Mouse (Mus musculus) thymus, adult 2 months (tissue): ENCODE measurements at regions not wholly inside any gene's neighbourhood (a gene's known extent, or its start where the extent isn't known, plus 50 kb on each side); places are given as distances from the start of the nearest gene placed in this dataset.

ENCODE experiments used
- DNase-seq: peaks from one replicate; pipeline ENCODE4 v3.0.0; 2021
- H3K27ac ChIP-seq: fragments of 200-500 bp; 2 replicates; pipeline ENCODE4 v1.5.1; 2012; ENCODE audit warnings: low read length, control low read depth; ENCODE audit not compliant: control insufficient read depth, insufficient read depth
- H3K27me3 ChIP-seq: fragments of 200-500 bp; 2 replicates; pipeline ENCODE4 v1.6.1; 2012; ENCODE audit warnings: mild to moderate bottlenecking, low read length, moderate library complexity, mixed read lengths; ENCODE audit not compliant: control insufficient read depth, insufficient read depth
- H3K36me3 ChIP-seq: fragments of 200-500 bp; 2 replicates; pipeline ENCODE4 v1.6.1; 2012; ENCODE audit warnings: mild to moderate bottlenecking, low read length, moderate library complexity; ENCODE audit not compliant: control insufficient read depth, insufficient read depth
- H3K4me1 ChIP-seq: fragments of 200-500 bp; replicated peaks from 2 replicates; pipeline ENCODE4 v1.6.1; 2012; ENCODE audit warnings: low read length; ENCODE audit not compliant: control insufficient read depth, insufficient read depth
- H3K4me3 ChIP-seq: fragments of 200-500 bp; 2 replicates; pipeline ENCODE4 v1.5.1; 2012; ENCODE audit warnings: mild to moderate bottlenecking, low read length, control low read depth, moderate library complexity; ENCODE audit not compliant: control insufficient read depth, insufficient read depth
- CTCF ChIP-seq: fragments of 200-500 bp; IDR thresholded peaks from 2 replicates; pipeline ENCODE4 v1.5.1; 2012; ENCODE audit warnings: mild to moderate bottlenecking, control low read depth, low read length, moderate library complexity, borderline replicate concordance; ENCODE audit not compliant: control insufficient read depth, poor library complexity, insufficient read depth; ENCODE audit errors: extremely low read depth
- POLR2A ChIP-seq: fragments of 200-500 bp; IDR thresholded peaks from 2 replicates; pipeline ENCODE4 v1.6.1; 2012; ENCODE audit warnings: mild to moderate bottlenecking, low read length, control low read depth, moderate library complexity; ENCODE audit not compliant: control insufficient read depth, poor library complexity, insufficient read depth; ENCODE audit errors: extremely low read depth
- WGBS: fragments of 180-500 bp; shearing (Covaris S2); methylation state at CpG from one replicate; pipeline ENCODE4 v1.1.7; 2018; 5-methylcytosine and 5-hydroxymethylcytosine counted together

DNA sequence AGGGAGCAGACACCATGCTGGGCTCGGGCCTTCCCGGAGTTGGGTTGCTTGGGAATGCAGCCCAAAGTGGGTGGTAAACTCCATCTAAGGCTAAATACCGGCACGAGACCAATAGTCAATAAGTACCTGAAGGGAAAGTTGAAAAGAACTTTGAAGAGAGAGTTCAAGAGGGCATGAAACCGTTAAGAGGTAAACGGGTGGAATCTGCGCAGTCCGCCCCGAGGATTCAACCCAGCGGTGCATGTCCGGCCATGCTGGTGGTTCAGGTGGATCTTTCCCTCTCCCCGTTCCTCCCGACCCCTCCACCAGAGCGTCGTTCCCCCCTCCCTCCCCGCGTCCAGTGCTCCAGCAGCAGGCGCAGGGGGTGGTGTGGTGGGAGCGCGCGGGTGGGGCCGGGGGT, 179.1 kb upstream of the Arhgef26 start:
- no peaks in the 10 kb centered on the region for H3K27me3 ChIP-seq
- no peak for TF ChIP-seq POLR2A
- TF ChIP-seq CTCF, result no peak
- H3K36me3 ChIP-seq, result no peaks in the 10 kb centered on the region
- WGBS, result 63% methylated on average over 22 of the region's 22 CpGs
- no peaks in the 10 kb centered on the region for H3K4me1 ChIP-seq
- H3K27ac ChIP-seq, result no peak overlapping the region
- peak; percentile 31 for DNase-seq
- H3K4me3 ChIP-seq, result no peak overlapping the region

DNA sequence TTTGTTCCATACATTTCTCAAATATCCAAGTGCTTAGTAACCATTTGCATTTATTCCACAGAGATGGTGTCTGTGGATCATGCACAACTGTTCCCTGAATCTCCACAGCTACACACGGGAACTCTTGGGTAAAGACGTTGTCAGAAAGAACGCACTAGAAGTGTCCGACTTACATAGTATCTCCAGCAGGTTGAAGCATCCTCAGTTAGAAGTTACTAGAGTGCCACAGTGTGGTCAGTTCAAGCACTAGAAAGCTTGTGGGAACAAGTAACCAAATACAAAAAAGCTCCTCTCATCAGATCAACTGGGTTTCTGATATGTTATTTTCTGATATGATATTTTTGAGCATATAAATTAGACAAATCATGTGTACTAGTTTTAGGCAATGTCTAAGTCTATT, 167.5 kb upstream of the Arhgef26 start:
- TF ChIP-seq POLR2A (no peak), CTCF (no peak)
- H3K4me3 ChIP-seq, result no peak overlapping the region
- no peaks in the 10 kb centered on the region for H3K27me3 ChIP-seq
- no peak overlapping the region for H3K27ac ChIP-seq
- H3K36me3 ChIP-seq, result no peaks in the 10 kb centered on the region
- 61% methylated on average over 4 of the region's 4 CpGs for WGBS
- no peak for DNase-seq
- H3K4me1 ChIP-seq, result no peaks in the 10 kb centered on the region

DNA sequence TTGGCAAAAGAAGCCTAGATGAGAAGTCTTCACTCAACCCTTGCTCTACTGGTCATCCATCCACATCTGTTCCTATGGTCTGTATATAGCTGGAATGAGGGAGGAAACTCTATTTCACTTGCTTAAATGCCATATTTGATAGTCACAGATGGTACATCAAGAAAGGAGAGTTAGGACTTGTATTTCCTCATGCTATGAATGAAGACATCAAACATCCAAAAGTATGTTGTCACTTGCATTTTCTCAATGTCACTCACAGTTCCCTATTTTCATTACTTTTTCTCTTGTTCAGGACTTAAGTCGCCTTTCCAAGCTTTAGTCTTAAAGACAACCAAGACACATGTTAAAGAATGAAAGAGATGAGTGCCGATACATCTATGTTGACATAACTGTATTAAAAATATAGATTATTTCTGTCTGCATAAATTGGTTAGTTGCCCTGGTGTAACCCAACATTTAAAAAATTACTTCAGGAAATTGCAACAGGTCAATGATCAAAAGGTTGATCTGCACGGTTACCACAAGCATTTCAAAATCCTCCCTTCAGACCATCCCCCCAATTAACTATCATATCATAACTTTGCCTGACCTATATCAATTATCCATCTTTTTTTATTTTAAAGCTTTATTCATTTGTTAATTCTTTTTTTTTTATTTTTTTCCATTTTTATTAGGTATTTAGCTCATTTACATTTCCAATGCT, 150.2 kb upstream of the Arhgef26 start:
- Histone ChIP-seq H3K4me3 (no peak overlapping the region), H3K27ac (no peak overlapping the region), H3K27me3 (no peaks in the 10 kb centered on the region), H3K36me3 (no peaks in the 10 kb centered on the region), H3K4me1 (no peaks in the 10 kb centered on the region)
- no peak for DNase-seq
- WGBS, result 88% methylated on average over 3 of the region's 3 CpGs
- no peak for TF ChIP-seq POLR2A
- TF ChIP-seq CTCF, result no peak

DNA sequence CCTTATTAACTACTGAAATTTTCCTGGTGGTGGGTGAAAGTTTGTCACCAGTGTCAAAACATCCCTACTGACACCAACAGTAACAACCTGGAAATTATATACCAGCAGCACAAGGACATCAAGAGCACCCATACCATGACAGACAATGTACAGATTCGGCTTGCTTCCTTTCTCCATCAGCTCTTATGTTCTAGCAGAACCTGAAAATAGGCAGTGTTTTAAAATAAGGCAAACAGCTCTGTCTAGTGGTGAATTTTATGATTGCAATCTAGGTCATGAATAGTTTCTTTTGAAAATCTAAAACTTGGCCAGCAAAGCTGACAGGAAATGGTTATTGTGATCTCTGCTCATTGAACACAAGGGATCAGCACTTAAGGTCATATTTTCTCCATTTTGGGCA, 145.7 kb upstream of the Arhgef26 start:
- no peak for DNase-seq
- H3K27ac ChIP-seq, result no peak overlapping the region
- no peaks in the 10 kb centered on the region for H3K27me3 ChIP-seq
- no peaks in the 10 kb centered on the region for H3K36me3 ChIP-seq
- no peaks in the 10 kb centered on the region for H3K4me1 ChIP-seq
- H3K4me3 ChIP-seq, result no peak overlapping the region
- 14% methylated on average over 1 of the region's 1 CpGs for WGBS
- TF ChIP-seq POLR2A, result no peak
- TF ChIP-seq CTCF, result no peak

DNA sequence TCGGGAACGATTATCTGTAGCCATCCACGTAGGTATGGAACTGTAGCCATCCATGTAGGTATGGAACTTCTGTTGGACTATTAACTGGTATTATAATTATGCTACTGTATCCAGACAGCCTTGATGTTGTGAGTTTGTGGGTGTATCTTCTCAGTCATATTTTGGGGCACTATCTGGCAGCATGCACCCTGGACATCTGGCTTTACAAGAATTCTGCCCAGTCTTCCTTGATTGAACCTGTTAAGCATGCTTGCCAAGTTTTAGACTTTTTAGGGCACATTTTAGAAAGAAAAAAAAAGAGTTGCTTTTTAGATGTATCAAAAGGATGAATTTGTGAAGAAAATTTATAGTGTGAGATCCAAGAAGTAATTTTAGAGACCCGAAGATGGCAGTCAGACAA, 143.7 kb upstream of the Arhgef26 start:
- DNase-seq, result no peak
- Histone ChIP-seq H3K27ac (no peak overlapping the region), H3K27me3 (no peaks in the 10 kb centered on the region), H3K4me3 (no peak overlapping the region), H3K36me3 (no peaks in the 10 kb centered on the region), H3K4me1 (no peaks in the 10 kb centered on the region)
- 96% methylated on average over 4 of the region's 4 CpGs for WGBS
- no peak for TF ChIP-seq POLR2A
- TF ChIP-seq CTCF, result no peak

DNA sequence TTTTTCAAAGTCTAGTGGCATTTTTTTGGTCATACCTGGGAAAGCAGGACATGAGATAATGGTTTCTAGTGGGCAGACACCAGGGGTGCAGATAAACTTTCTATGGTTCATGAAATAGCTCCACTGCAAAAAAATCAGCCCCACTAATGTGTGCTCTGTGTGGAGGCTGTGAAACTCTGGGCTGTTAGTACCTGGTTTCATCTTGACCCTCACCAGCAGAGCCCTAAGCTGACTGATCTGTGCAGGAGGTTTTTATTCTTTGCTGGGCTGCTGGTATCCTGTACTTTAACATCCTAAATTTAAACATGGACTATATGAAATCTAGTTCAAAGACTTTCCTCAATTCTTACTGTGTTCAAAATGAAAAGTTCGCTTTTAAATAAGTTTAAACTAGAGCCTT, 141.5 kb upstream of the Arhgef26 start:
- Histone ChIP-seq H3K27ac (no peak overlapping the region), H3K27me3 (no peaks in the 10 kb centered on the region), H3K4me3 (no peak overlapping the region), H3K4me1 (no peaks in the 10 kb centered on the region), H3K36me3 (no peaks in the 10 kb centered on the region)
- WGBS, result 82% methylated on average over 1 of the region's 1 CpGs
- DNase-seq, result no peak
- TF ChIP-seq CTCF (no peak), POLR2A (no peak)

DNA sequence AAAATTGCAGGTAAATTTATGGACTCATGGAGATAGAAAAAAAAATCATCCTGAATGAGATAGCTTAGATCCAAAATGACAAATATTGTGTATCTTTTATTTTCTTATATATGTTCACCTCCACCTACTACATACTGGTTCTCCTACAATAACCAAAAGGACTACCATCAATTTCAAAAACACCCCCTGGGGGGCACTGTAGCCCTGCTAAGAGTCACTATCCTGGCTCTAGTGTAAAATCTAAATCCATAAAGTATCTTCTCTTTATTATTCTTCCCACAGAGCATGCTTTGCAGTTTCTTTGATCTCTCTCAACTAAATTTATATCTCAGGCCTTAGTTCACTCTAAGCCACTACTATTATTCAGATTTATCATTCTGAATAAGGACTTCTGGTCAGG, 122.3 kb upstream of the Arhgef26 start:
- Histone ChIP-seq H3K27me3 (no peaks in the 10 kb centered on the region), H3K27ac (no peak overlapping the region), H3K36me3 (no peaks in the 10 kb centered on the region), H3K4me3 (no peak overlapping the region), H3K4me1 (no peaks in the 10 kb centered on the region)
- DNase-seq, result no peak
- TF ChIP-seq CTCF, result no peak
- TF ChIP-seq POLR2A, result no peak
